Mouse (Mus musculus) intestine, embryonic 15.5 days (tissue): ENCODE data around the gene Wfdc11. TPM values are rescaled to one million over a fixed set of nuclear protein-coding genes. Genes with fewer than 3 reads are reported as not detected.
"Not testable (repeated sequence)": the region's sequence is repeated elsewhere in the genome, so short reads cannot be mapped to it uniquely, and the experiment has no call there.

Source experiments
- ATAC-seq: fragments of 200-750 bp; cut with Nextera tagmentation; 2 replicates; pipeline ENCODE4 v1.8.0; 2017; ENCODE audit warnings: moderate TSS enrichment, moderate library complexity
- H3K27ac ChIP-seq: fragments of 300-500 bp; sonication (generic); 2 replicates; pipeline ENCODE4 v1.5.1; 2015; ENCODE audit warnings: mild to moderate bottlenecking, inconsistent platforms
- H3K27me3 ChIP-seq: fragments of 300-500 bp; sonication (generic); replicated peaks from 2 replicates; pipeline ENCODE4 v1.6.1; 2015; ENCODE audit warnings: inconsistent platforms
- H3K36me3 ChIP-seq: fragments of 300-500 bp; sonication (generic); 2 replicates; pipeline ENCODE4 v1.6.1; 2015; ENCODE audit warnings: inconsistent platforms
- H3K4me1 ChIP-seq: fragments of 300-500 bp; sonication (generic); replicated peaks from 2 replicates; pipeline ENCODE4 v1.6.1; 2015; ENCODE audit warnings: inconsistent platforms
- H3K4me2 ChIP-seq: fragments of 300-500 bp; sonication (generic); replicated peaks from 2 replicates; pipeline ENCODE4 v1.6.1; 2015; ENCODE audit warnings: mild to moderate bottlenecking, inconsistent platforms
- H3K4me3 ChIP-seq: fragments of 300-500 bp; sonication (generic); replicated peaks from 2 replicates; pipeline ENCODE4 v1.5.1; 2015; ENCODE audit warnings: inconsistent platforms
- H3K9ac ChIP-seq: fragments of 300-500 bp; sonication (generic); 2 replicates; pipeline ENCODE4 v1.6.1; 2015; ENCODE audit warnings: inconsistent platforms
- H3K9me3 ChIP-seq: fragments of 300-500 bp; sonication (generic); 2 replicates; pipeline ENCODE4 v1.6.1; 2016; ENCODE audit warnings: inconsistent platforms
- WGBS: fragments of 180-500 bp; shearing (Covaris S2); methylation state at CpG from one replicate; pipeline ENCODE4 v1.1.7; 2015; 5-methylcytosine and 5-hydroxymethylcytosine counted together
- polyA plus RNA-seq: library from polyadenylated mRNA; unstranded; fragments of >200 nt; fragmentation: Nextera tagmentation; extraction: Ambion mirVana; gene quantifications from 2 replicates; pipeline ENCODE4 v1.2.1, GENCODE M21; 2015

Wfdc11 gene
- not detected in 2 replicates for polyA plus RNA-seq

DNA sequence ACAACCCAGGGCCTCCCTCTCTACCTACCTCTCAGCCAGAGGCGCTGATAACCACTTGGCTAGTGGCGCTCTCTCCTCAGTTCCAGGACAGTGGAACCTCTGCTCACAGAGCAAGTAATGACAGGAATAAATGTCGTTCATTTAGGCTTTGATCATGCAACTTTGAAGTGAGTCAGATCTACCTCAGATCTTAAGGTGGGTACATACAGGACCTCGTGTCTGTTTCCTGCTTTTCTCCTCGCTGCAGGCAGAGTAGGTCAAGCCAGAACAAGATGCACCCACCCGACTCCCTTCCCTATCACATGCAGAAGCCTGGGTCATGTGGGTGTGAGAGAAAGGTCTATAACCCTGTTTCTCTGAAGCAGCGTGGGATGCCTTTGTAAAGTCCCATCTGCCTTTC lies at the start of gene Wfdc11:
Gene Wfdc11 (minus strand): TSS at position 101 of the 400 bp plus-strand sequence.
- 77% methylated on average over 7 of the region's 7 CpGs for WGBS
- Histone ChIP-seq H3K27me3 (no peaks in the 10 kb centered on the region), H3K27ac (no peak within 1 kb of the TSS), H3K36me3 (no peaks in the 10 kb centered on the region), H3K9me3 (0 out of 2 replicates have a peak, but pooled peaks cover 2% of the 10 kb centered on the region), H3K4me3 (no peak within 1 kb of the TSS), H3K9ac (no peak within 1 kb of the TSS), H3K4me2 (no peak within 1 kb of the TSS), H3K4me1 (0 out of 2 replicates have a peak, but pooled peaks cover 4% of the 10 kb centered on the region)
- ATAC-seq = no peak

- Histone ChIP-seq H3K9me3 (no peaks in the 10 kb centered on the region), H3K4me3 (no peak overlapping the region), H3K27ac (no peak overlapping the region), H3K9ac (no peak overlapping the region), H3K36me3 (no peaks in the 10 kb centered on the region), H3K4me2 (no peak overlapping the region), H3K4me1 (no peaks in the 10 kb centered on the region), H3K27me3 (no peaks in the 10 kb centered on the region)
- ATAC-seq = no peak
- WGBS = 64% methylated on average over 4 of the region's 4 CpGs
These were observed 49.4 kb upstream of the Wfdc11 start for GRCm38 (mm10) chr2:164723276-164723675.

DNA sequence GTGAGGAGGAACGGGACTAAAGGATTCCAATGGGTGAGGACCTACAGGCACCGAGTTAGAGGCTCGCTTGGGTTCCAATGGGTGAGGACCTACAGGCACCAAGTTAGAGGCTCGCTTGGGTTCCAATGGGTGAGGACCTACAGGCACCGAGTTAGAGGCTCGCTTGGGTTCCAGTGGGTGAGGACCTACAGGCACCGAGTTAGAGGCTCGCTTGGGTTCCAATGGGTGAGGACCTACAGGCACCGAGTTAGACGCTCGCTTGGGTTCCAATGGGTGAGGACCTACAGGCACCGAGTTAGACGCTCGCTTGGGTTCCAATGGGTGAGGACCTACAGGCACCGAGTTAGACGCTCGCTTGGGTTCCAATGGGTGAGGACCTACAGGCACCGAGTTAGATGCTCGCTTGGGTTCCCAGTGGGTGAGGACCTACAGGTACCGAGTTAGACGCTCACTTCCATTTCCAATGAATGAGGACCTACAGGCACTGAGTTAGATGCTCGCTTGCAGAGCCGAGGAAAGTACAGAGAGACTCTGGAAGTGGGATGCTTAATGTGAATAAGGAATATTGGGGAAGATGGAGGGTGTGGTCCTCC lies 42.4 kb upstream of the Wfdc11 start:
- not testable (repeated sequence) for H3K27me3 ChIP-seq, H3K27ac ChIP-seq, H3K4me2 ChIP-seq, H3K4me3 ChIP-seq, ATAC-seq, H3K36me3 ChIP-seq, H3K4me1 ChIP-seq, H3K9ac ChIP-seq, H3K9me3 ChIP-seq
- WGBS = 94% methylated on average over 23 of the region's 23 CpGs

GRCm38 (mm10) chr2:164715005-164715404 lies 41.1 kb upstream of the Wfdc11 start, which contains the start of gene Spint5:
TSS of gene Spint5 (plus strand) at chr2:164715305.
- Histone ChIP-seq H3K4me3 (no peak within 1 kb of the TSS), H3K9ac (no peak within 1 kb of the TSS), H3K9me3 (no peaks in the 10 kb centered on the region), H3K4me2 (no peak within 1 kb of the TSS), H3K36me3 (no peaks in the 10 kb centered on the region), H3K27me3 (no peaks in the 10 kb centered on the region), H3K4me1 (no peaks in the 10 kb centered on the region), H3K27ac (no peak within 1 kb of the TSS)
- 77% methylated on average over 6 of the region's 6 CpGs for WGBS
- no peak for ATAC-seq

- H3K9ac ChIP-seq = no peak overlapping the region
- no peaks in the 10 kb centered on the region for H3K36me3 ChIP-seq
- H3K4me1 ChIP-seq = no peaks in the 10 kb centered on the region
- H3K4me3 ChIP-seq = no peak overlapping the region
- no peak overlapping the region for H3K4me2 ChIP-seq
- no peaks in the 10 kb centered on the region for H3K9me3 ChIP-seq
- H3K27me3 ChIP-seq = no peaks in the 10 kb centered on the region
- WGBS = 91% methylated on average over 14 of the region's 14 CpGs
- ATAC-seq = no peak
- H3K27ac ChIP-seq = no peak overlapping the region
These were observed 32.1 kb upstream of the Wfdc11 start for GRCm38 (mm10) chr2:164705991-164706390.

DNA sequence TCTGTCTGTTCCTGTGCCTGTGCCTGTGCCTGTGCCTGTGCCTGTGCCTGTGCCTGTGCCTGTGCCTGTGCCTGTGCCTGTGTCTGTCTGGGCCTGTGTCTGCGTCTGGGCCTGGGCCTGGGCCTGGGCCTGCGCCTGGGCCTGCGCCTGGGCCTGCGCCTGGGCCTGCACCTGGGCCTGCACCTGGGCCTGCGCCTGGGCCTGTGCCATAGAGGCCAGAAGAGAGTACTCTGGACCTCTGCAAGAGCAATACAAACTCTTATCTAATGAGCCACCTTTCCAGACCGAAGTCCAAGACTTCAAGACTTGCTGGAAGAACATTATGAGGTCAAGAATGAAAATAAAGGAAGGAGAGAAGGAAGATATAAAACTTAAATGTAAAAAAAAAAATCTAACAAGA lies 31.4 kb upstream of the Wfdc11 start:
- H3K27ac ChIP-seq = no peak overlapping the region
- H3K4me1 ChIP-seq = no peaks in the 10 kb centered on the region
- H3K36me3 ChIP-seq = no peaks in the 10 kb centered on the region
- H3K9ac ChIP-seq = no peak overlapping the region
- H3K9me3 ChIP-seq = no peaks in the 10 kb centered on the region
- no peaks in the 10 kb centered on the region for H3K27me3 ChIP-seq
- no peak overlapping the region for H3K4me3 ChIP-seq
- 79% methylated on average over 6 of the region's 6 CpGs for WGBS
- peak; percentile 94 for ATAC-seq
- H3K4me2 ChIP-seq = no peak overlapping the region

DNA sequence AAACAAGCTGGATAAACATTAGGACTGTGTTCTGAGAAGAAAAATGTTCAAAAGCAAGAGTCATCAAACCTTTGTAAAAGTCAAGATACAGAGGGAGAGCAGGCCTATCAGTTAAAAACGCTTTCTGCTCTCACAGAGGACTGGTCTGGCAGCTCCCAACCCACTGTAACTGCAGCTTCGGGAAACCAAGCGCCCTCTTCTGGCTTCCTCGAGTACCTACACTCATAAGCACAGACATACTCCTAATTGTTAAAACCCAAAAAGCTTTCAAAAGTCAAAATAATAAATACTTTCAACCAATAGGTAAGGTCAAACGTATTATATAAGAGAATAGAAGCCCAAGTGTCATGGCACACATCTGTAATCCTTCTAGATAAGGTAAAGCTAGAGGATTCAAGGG lies 30.3 kb upstream of the Wfdc11 start:
- Histone ChIP-seq H3K36me3 (no peaks in the 10 kb centered on the region), H3K4me2 (no peak overlapping the region), H3K27me3 (no peaks in the 10 kb centered on the region), H3K4me3 (no peak overlapping the region), H3K4me1 (no peaks in the 10 kb centered on the region), H3K9me3 (no peaks in the 10 kb centered on the region), H3K9ac (no peak overlapping the region), H3K27ac (no peak overlapping the region)
- whole genome bisulfite sequencing = 86% methylated on average over 5 of the region's 5 CpGs
- no peak for ATAC-seq

DNA sequence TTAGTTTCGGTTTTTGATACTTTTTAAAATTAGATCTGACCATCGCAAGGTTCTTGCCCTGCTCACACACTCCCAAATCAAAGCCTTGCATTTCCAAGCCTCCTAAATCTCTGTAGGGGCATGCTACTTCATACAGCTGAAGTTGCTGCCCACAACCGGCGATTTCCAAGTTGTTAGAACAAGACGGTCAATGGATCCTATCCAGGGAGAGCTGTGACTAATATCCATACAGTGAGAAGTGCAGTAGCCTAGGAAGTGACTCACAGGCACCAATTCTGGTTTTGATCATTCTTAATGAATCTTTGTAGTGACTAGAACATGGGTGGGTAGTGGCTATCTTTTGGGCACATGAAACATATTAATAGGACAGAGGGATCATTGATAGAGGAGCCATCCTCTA lies 27.9 kb upstream of the Wfdc11 start:
- Histone ChIP-seq H3K4me3 (no peak overlapping the region), H3K9ac (no peak overlapping the region), H3K27ac (no peak overlapping the region), H3K9me3 (no peaks in the 10 kb centered on the region), H3K4me1 (no peaks in the 10 kb centered on the region), H3K36me3 (no peaks in the 10 kb centered on the region), H3K4me2 (no peak overlapping the region), H3K27me3 (no peaks in the 10 kb centered on the region)
- WGBS = 86% methylated on average over 5 of the region's 5 CpGs
- no peak for ATAC-seq

- Histone ChIP-seq H3K4me1 (no peaks in the 10 kb centered on the region), H3K9ac (no peak overlapping the region), H3K9me3 (no peaks in the 10 kb centered on the region), H3K4me3 (no peak overlapping the region), H3K36me3 (no peaks in the 10 kb centered on the region), H3K27me3 (no peaks in the 10 kb centered on the region), H3K4me2 (no peak overlapping the region), H3K27ac (peak overlapping the region; percentile 44; the same call in 1 of the 2 replicates)
- WGBS = 49% methylated on average over 5 of the region's 5 CpGs
- peak; percentile 58 for ATAC-seq
These were observed 27.1 kb upstream of the Wfdc11 start for GRCm38 (mm10) chr2:164700959-164701358.

DNA sequence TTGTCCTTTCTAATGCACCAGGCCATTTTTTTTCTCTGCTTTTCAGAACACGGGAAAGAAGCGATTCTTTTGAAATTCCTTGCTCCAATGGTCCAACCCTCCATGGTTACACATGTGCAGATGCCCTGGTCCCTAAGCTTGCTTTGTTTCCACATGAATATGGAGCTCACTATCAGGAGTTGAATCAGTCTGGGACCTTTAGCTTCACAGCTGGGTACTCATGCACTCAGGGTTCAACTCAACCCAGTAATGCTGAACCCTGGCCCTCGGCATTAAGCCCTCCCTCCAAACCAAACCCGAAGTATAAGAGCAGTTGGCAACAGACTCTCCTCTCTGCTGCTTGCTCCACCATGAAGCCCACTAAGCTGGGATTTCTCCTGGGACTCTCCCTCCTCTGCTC lies 24.3 kb upstream of the Wfdc11 start, which contains the start of gene Spint4:
Gene Spint4 (plus strand): TSS at position 301 of the 400 bp plus-strand sequence.
- H3K4me3 ChIP-seq = no peak within 1 kb of the TSS
- no peaks in the 10 kb centered on the region for H3K9me3 ChIP-seq
- ATAC-seq = no peak
- H3K9ac ChIP-seq = no peak within 1 kb of the TSS
- H3K36me3 ChIP-seq = no peaks in the 10 kb centered on the region
- no peak within 1 kb of the TSS for H3K27ac ChIP-seq
- H3K4me1 ChIP-seq = no peaks in the 10 kb centered on the region
- no peaks in the 10 kb centered on the region for H3K27me3 ChIP-seq
- no peak within 1 kb of the TSS for H3K4me2 ChIP-seq
- WGBS = 78% methylated on average over 4 of the region's 4 CpGs

GRCm38 (mm10) chr2:164684807-164685206 lies 10.9 kb upstream of the Wfdc11 start, which contains the start of gene Wfdc13:
TSS of gene Wfdc13 (plus strand) at chr2:164685107.
- H3K4me1 ChIP-seq = 0 out of 2 replicates have a peak, but pooled peaks cover 2% of the 10 kb centered on the region
- H3K4me2 ChIP-seq = no peak within 1 kb of the TSS
- no peaks in the 10 kb centered on the region for H3K36me3 ChIP-seq
- H3K9me3 ChIP-seq = no peaks in the 10 kb centered on the region
- ATAC-seq = no peak
- H3K9ac ChIP-seq = no peak within 1 kb of the TSS
- no peak within 1 kb of the TSS for H3K27ac ChIP-seq
- H3K27me3 ChIP-seq = no peaks in the 10 kb centered on the region
- WGBS = 66% methylated on average over 3 of the region's 3 CpGs
- H3K4me3 ChIP-seq = no peak within 1 kb of the TSS

DNA sequence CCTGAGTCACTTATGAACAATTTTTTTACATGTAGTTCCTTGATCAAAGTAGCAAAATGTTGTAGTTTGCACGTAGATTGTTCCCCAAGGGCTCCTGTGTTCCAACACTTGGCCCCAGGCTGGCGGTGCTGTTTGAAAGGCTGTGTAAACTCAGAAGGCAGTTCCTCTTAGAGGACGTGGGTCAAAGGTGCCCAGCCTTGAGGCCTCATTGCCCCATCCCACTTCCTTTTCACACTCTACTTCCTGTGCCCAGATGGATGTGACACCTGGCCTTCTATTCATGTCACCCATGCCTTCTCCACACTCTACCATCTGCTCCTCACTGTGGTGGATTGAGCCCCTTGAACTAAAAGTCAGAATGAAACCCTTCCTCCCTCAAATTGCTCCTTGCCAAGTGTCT lies 6.0 kb upstream of the Wfdc11 start:
- Histone ChIP-seq H3K27me3 (no peaks in the 10 kb centered on the region), H3K4me2 (no peak overlapping the region), H3K9ac (no peak overlapping the region), H3K9me3 (no peaks in the 10 kb centered on the region), H3K4me3 (no peak overlapping the region), H3K4me1 (peaks cover 9% of the 10 kb centered on the region), H3K27ac (no peak overlapping the region), H3K36me3 (no peaks in the 10 kb centered on the region)
- ATAC-seq = peak; percentile 76
- 27% methylated on average over 3 of the region's 3 CpGs for WGBS
